8 mouse cellular contexts compared by ENCODE assay signal in genomic region chr8:45999138-45999783, GRCm38 (mm10). TPM values are rescaled to one million over a fixed set of nuclear protein-coding genes. Genes with fewer than 3 reads are reported as not detected.
DNase-seq lines count a peak whose midpoint lies in the region; ATAC-seq and TF ChIP-seq lines count a peak whose summit lies in the region.

Gene Lrp2bp, plus strand, starts transcription at chr8:45999303.

- DNase-seq in left cerebral cortex, adult 2 months (ENCODE audit: extremely low spot score in 1 of 2, low spot score in 2 of 2), result peak; percentile 26 to 28
- no peak for DNase-seq in left cerebral cortex, adult 11 months (ENCODE audit: low spot score)
- DNase-seq in ZHBTc4 (ENCODE audit: low read depth, low spot score), result peak; percentile 36
- peak; percentile 27 for DNase-seq in forebrain, postnatal 0 days
- DNase-seq in kidney, postnatal 10 days, result peak; percentile 47
- peak; percentile 60 for DNase-seq in lung, postnatal 36 days
- DNase-seq in testis, postnatal 14 days (ENCODE audit: low spot score), result peak; percentile 55
- no peak for DNase-seq in layer of hippocampus, adult 8-10 months (ENCODE audit: low spot score in 2 of 2)

- peak within 1 kb of the TSS; percentile 69 for H3K4me2 ChIP-seq in forebrain, postnatal 0 days (ENCODE audit: low read depth)

- H3K9me3 ChIP-seq in forebrain, postnatal 0 days (ENCODE audit: low read length), result no peaks in the 10 kb centered on the region

- 3% methylated on average over 22 of the region's 22 CpGs for WGBS in forebrain, postnatal 0 days

- peak within 1 kb of the TSS; percentile 91 for H3K9ac ChIP-seq in forebrain, postnatal 0 days

- peak within 1 kb of the TSS; percentile 100 for H3K27ac ChIP-seq in left cerebral cortex, adult 2 months
- peak within 1 kb of the TSS; percentile 97 for H3K27ac ChIP-seq in forebrain, postnatal 0 days (ENCODE audit: low read depth, low read length)

- no peaks in the 10 kb centered on the region for H3K4me1 ChIP-seq in forebrain, postnatal 0 days (ENCODE audit: insufficient read depth)

- peak within 1 kb of the TSS; percentile 68 for H3K4me3 ChIP-seq in left cerebral cortex, adult 2 months
- H3K4me3 ChIP-seq in forebrain, postnatal 0 days (ENCODE audit: low read depth, low read length), result peak within 1 kb of the TSS; percentile 54

- intact Hi-C loops in left cerebral cortex, adult 2 months (cut with DNase I), result loop anchor here (1.0 to 5.0 kb wide), 3 partner anchors 24 to 212 kb away; partner anchors contain the start of genes 1700029J07Rik, Cfap97, Slc25a4 and Snx25

- no peak; the same call in 1 of the 2 replicates for TF ChIP-seq CTCF in left cerebral cortex, adult 2 months (IDR thresholded peaks at IDR 0.05)
- 0 out of 2 replicates have a peak, but pooled peaks have one; percentile 14 for TF ChIP-seq CTCF in forebrain, postnatal 0 days (IDR thresholded peaks at IDR 0.05; ENCODE audit: low read depth)

- H3K36me3 ChIP-seq in forebrain, postnatal 0 days (ENCODE audit: insufficient read depth), result peaks cover 16% of the 10 kb centered on the region

- no peaks in the 10 kb centered on the region for H3K27me3 ChIP-seq in forebrain, postnatal 0 days (ENCODE audit: insufficient read depth, low read length)

- ATAC-seq in forebrain, postnatal 0 days, result no peak; the same call in 1 of the 2 replicates

RNA-seq across cellular contexts. Expression of gene Lrp2bp, which starts in this region (rescaled TPM):
- under 1 TPM; 0.11 to 0.58 TPM for total RNA-seq in left cerebral cortex, adult 2 months (2021)
- total RNA-seq in forebrain, postnatal 0 days (2014; rRNA removed), result 0.29 and 0.31 TPM in 2 replicates
- polyA plus RNA-seq in forebrain, postnatal 0 days (2015; fragmentation: Nextera tagmentation; extraction: Ambion mirVana), result 0.22 and 0.25 TPM in 2 replicates
- under 1 TPM; 0.18 to 0.91 (median 0.43) TPM for total RNA-seq in layer of hippocampus, adult 8-10 months (2022)

Comparison
In these comparisons a context has a peak if more than half of its experiments do, and no peak if none do; other contexts are left out.
1. Peak in DNase-seq, H3K4me3 ChIP-seq and H3K27ac ChIP-seq in left cerebral cortex, adult 2 months; RNA of the gene not detected or under 1 TPM.
2. Peak in DNase-seq, H3K4me3 ChIP-seq, H3K27ac ChIP-seq, H3K9ac ChIP-seq and H3K4me2 ChIP-seq in forebrain, postnatal 0 days; RNA of the gene not detected or under 1 TPM.
3. DNase-seq: peak in ZHBTc4 (single experiment), kidney, postnatal 10 days (single experiment), lung, postnatal 36 days (single experiment) and testis, postnatal 14 days (single experiment); none in left cerebral cortex, adult 11 months (single experiment) and layer of hippocampus, adult 8-10 months (0 of 2).